8 mouse cellular contexts compared by ENCODE assay signal in the genomic region with DNA sequence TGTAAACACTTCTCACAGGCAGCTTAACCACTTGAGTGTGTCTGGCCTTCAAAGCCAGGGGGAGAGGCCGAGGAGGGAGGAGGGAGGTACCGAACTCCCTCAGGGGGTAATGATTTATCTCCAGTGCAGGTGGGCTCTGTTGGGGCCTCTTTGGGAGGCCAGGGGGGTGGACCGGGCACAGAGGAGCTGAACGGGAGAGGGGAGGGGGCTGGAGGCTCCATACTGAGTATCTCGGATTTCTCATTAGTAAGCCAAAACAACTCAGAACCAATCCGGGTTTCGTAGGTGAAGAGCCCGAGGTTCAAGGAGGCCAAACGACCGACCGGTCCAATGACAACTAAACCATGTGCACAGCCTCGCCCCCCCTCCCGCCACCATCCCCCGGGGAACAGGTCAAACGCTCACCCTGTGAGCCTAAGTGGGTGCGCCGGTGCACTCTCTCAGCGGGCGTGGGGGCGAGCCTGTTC. TPM values are rescaled to one million over a fixed set of nuclear protein-coding genes. Genes with fewer than 3 reads are reported as not detected.
DNase-seq lines count a peak whose midpoint lies in the region; ATAC-seq and TF ChIP-seq lines count a peak whose summit lies in the region.

No protein-coding gene starts in this region.

- no peak overlapping the region for H3K27ac ChIP-seq in heart, embryonic 14.5 days (replicated peaks in 1 of 2; ENCODE audit: control insufficient read depth in 1 of 2, insufficient read depth in 1 of 2, low read depth in 2 of 2, low read length in 2 of 2)
- H3K27ac ChIP-seq in ES-E14 (ENCODE audit: insufficient read depth, low read depth, low read length, poor library complexity, severe bottlenecking) = no peak overlapping the region; the same call in 1 of the 2 replicates
- H3K27ac ChIP-seq in hindbrain, embryonic 11.5 days (ENCODE audit: low read depth, low read length) = no peak overlapping the region
- H3K27ac ChIP-seq in midbrain, embryonic 11.5 days (ENCODE audit: low read depth, low read length) = no peak overlapping the region

- H3K4me2 ChIP-seq in heart, embryonic 14.5 days (ENCODE audit: low read length) = peak overlapping the region; percentile 53
- H3K4me2 ChIP-seq in hindbrain, embryonic 11.5 days (replicated peaks; ENCODE audit: low read depth, low read length) = peak overlapping the region; percentile 24
- peak overlapping the region; percentile 34 for H3K4me2 ChIP-seq in midbrain, embryonic 11.5 days

- WGBS in heart, embryonic 14.5 days = 2% methylated on average over 20 of the region's 20 CpGs
- under 1% methylated on average over 20 of the region's 20 CpGs for WGBS in hindbrain, embryonic 11.5 days
- WGBS in midbrain, embryonic 11.5 days = 1% methylated on average over 20 of the region's 20 CpGs

- in situ Hi-C loops in ES-E14 (cut with MboI; ENCODE audit: low sequenced_read_pairs in 2 of 2, unreplicated experiment in 2 of 2) = no loop called here

- H3K27me3 ChIP-seq in heart, embryonic 14.5 days (ENCODE audit: control insufficient read depth, insufficient read depth, low read length) = peaks cover 73% of the 10 kb centered on the region
- H3K27me3 ChIP-seq in hindbrain, embryonic 11.5 days (ENCODE audit: control insufficient read depth, insufficient read depth, low read length) = peaks cover 68% of the 10 kb centered on the region
- H3K27me3 ChIP-seq in midbrain, embryonic 11.5 days (ENCODE audit: control insufficient read depth, insufficient read depth, low read length) = peaks cover 51% of the 10 kb centered on the region

- no peak for DNase-seq in heart, postnatal 36 days
- no peak for DNase-seq in ES-E14 (ENCODE audit: low read depth, low spot score)
- DNase-seq in hindbrain, embryonic 11.5 days (ENCODE audit: low spot score) = peak; percentile 23
- DNase-seq in midbrain, embryonic 11.5 days (ENCODE audit: low spot score, missing footprints) = peak; percentile 84
- DNase-seq in left cerebral cortex, postnatal 36 days (ENCODE audit: low spot score in 2 of 2) = no peak
- DNase-seq in natural killer cell, adult 2 months (ENCODE audit: low spot score in 2 of 2) = no peak

- peaks cover 4 to 11% of the 10 kb centered on the region in 2 experiments; a peak in 3 of 4 replicates for H3K4me1 ChIP-seq in heart, embryonic 14.5 days (ENCODE audit: control insufficient read depth in 2 of 2, insufficient read depth in 2 of 2, low read length in 2 of 2)
- peaks cover 2 to 17% of the 10 kb centered on the region in 2 experiments; a peak in 2 of 4 replicates for H3K4me1 ChIP-seq in ES-E14 (ENCODE audit: control insufficient read depth in 2 of 2, insufficient read depth in 2 of 2, low read length in 2 of 2, poor library complexity in 1 of 2)
- peaks cover 6% of the 10 kb centered on the region for H3K4me1 ChIP-seq in hindbrain, embryonic 11.5 days (replicated peaks; ENCODE audit: control insufficient read depth, insufficient read depth, low read length)
- peaks cover 40% of the 10 kb centered on the region for H3K4me1 ChIP-seq in midbrain, embryonic 11.5 days (ENCODE audit: control insufficient read depth, insufficient read depth, low read length)

- no peak overlapping the region for H3K9ac ChIP-seq in heart, embryonic 14.5 days (ENCODE audit: low read length)
- peak overlapping the region; percentile 44; the same call in 1 of the 2 replicates for H3K9ac ChIP-seq in ES-E14 (ENCODE audit: insufficient read depth, low read depth, low read length, poor library complexity, severe bottlenecking)
- H3K9ac ChIP-seq in hindbrain, embryonic 11.5 days (ENCODE audit: low read depth, low read length) = no peak overlapping the region
- H3K9ac ChIP-seq in midbrain, embryonic 11.5 days (ENCODE audit: low read length) = peak overlapping the region; percentile 41

- H3K36me3 ChIP-seq in heart, embryonic 14.5 days (ENCODE audit: control insufficient read depth, insufficient read depth, low read length) = no peaks in the 10 kb centered on the region
- no peaks in the 10 kb centered on the region for H3K36me3 ChIP-seq in ES-E14 (ENCODE audit: control insufficient read depth, insufficient read depth, low read length, poor library complexity, severe bottlenecking)
- H3K36me3 ChIP-seq in hindbrain, embryonic 11.5 days (ENCODE audit: control insufficient read depth, insufficient read depth, low read length) = no peaks in the 10 kb centered on the region
- H3K36me3 ChIP-seq in midbrain, embryonic 11.5 days (ENCODE audit: control insufficient read depth, insufficient read depth, low read length) = no peaks in the 10 kb centered on the region

- 0 out of 4 replicates have a peak overlapping the region, but pooled peaks of 1 of the 2 experiments have one; percentile 12 for H3K4me3 ChIP-seq in heart, embryonic 14.5 days (ENCODE audit: control insufficient read depth in 1 of 2, insufficient read depth in 1 of 2, low read depth in 1 of 2, low read length in 2 of 2)
- peak overlapping the region; percentile 34 to 55 for H3K4me3 ChIP-seq in ES-E14 (ENCODE audit: insufficient read depth in 1 of 2, low read depth in 1 of 2, low read length in 2 of 2, poor library complexity in 1 of 2, severe bottlenecking in 1 of 2)
- H3K4me3 ChIP-seq in hindbrain, embryonic 11.5 days (ENCODE audit: low read depth, low read length) = no peak overlapping the region
- H3K4me3 ChIP-seq in midbrain, embryonic 11.5 days (ENCODE audit: low read depth, low read length) = peak overlapping the region; percentile 6; the same call in 1 of the 2 replicates

- no peak for ATAC-seq in heart, embryonic 14.5 days (ENCODE audit: insufficient number of reproducible peaks, insufficient read depth, low FRiP score, low read depth)
- no peak for ATAC-seq in hindbrain, embryonic 11.5 days (ENCODE audit: low FRiP score)
- peak; percentile 45 for ATAC-seq in midbrain, embryonic 11.5 days (ENCODE audit: low FRiP score)
- no peak for ATAC-seq in CD4-positive, CD25-positive, alpha-beta regulatory T cell, adult 4 months

- no peaks in the 10 kb centered on the region for H3K9me3 ChIP-seq in heart, embryonic 14.5 days (ENCODE audit: control insufficient read depth, low read length)
- no peaks in the 10 kb centered on the region for H3K9me3 ChIP-seq in ES-E14 (ENCODE audit: control insufficient read depth, insufficient read depth, low read depth, low read length)
- no peaks in the 10 kb centered on the region for H3K9me3 ChIP-seq in hindbrain, embryonic 11.5 days (ENCODE audit: control insufficient read depth, low read length)
- no peaks in the 10 kb centered on the region for H3K9me3 ChIP-seq in midbrain, embryonic 11.5 days (ENCODE audit: control insufficient read depth, low read length)

- intact Hi-C loops in heart, postnatal 36 days (cut with DNase I) = no loop called here
- intact Hi-C loops in left cerebral cortex, postnatal 36 days (cut with DNase I) = no loop called here

TF ChIP-seq in ES-E14, 5 proteins besides CTCF, POLR2A, EP300 and RAD21:
- no peak for TF ChIP-seq ZNF384 (IDR thresholded peaks at IDR 0.05; ENCODE audit: low read depth, low read length)
- no peak for TF ChIP-seq ZC3H11A (IDR thresholded peaks at IDR 0.05; ENCODE audit: borderline replicate concordance, low read depth, low read length)
- TF ChIP-seq MAFK (IDR thresholded peaks at IDR 0.05; ENCODE audit: insufficient read depth, low read depth, low read length) = no peak
- TF ChIP-seq CHD2 (IDR thresholded peaks at IDR 0.05; ENCODE audit: low read depth, low read length) = no peak
- TF ChIP-seq HCFC1 (IDR thresholded peaks at IDR 0.05; ENCODE audit: borderline replicate concordance, insufficient read depth, low read length) = no peak

RNA-seq across cellular contexts. Expression of gene Rspo1, which starts 3.6 kb away (rescaled TPM):
- 8.3 and 9.5 TPM in 2 replicates for polyA plus RNA-seq in heart, embryonic 14.5 days (2014; fragmentation: Nextera tagmentation; extraction: Ambion mirVana)
- 1 to 10 TPM; 3.1 to 6.7 TPM for total RNA-seq in heart, postnatal 36 days (2021)
- 3.3 and 4.2 TPM in 2 replicates for total RNA-seq in ES-E14 (2012; rRNA removed)
- polyA plus RNA-seq in hindbrain, embryonic 11.5 days (2014; fragmentation: Nextera tagmentation; extraction: Ambion mirVana) = 8.5 and 16.5 TPM in 2 replicates
- 9.0 and 11.9 TPM in 2 replicates for polyA plus RNA-seq in midbrain, embryonic 11.5 days (2014; fragmentation: Nextera tagmentation; extraction: Ambion mirVana)
- polyA plus RNA-seq in CD4-positive, CD25-positive, alpha-beta regulatory T cell, adult 4 months (2017; shearing (Covaris generic)) = not detected
- total RNA-seq in left cerebral cortex, postnatal 36 days (2021) = 10 to 100 TPM; 14.2 to 16.7 TPM

RNA-seq across cellular contexts. Expression of gene Gnl2, which starts 26.6 kb away (rescaled TPM):
- polyA plus RNA-seq in heart, embryonic 14.5 days (2014; fragmentation: Nextera tagmentation; extraction: Ambion mirVana) = 53.2 and 58.5 TPM in 2 replicates
- 10 to 100 TPM; 26.7 to 34.2 TPM for total RNA-seq in heart, postnatal 36 days (2021)
- total RNA-seq in ES-E14 (2012; rRNA removed) = 66.0 and 77.8 TPM in 2 replicates
- 91.2 and 103 TPM in 2 replicates for polyA plus RNA-seq in hindbrain, embryonic 11.5 days (2014; fragmentation: Nextera tagmentation; extraction: Ambion mirVana)
- polyA plus RNA-seq in midbrain, embryonic 11.5 days (2014; fragmentation: Nextera tagmentation; extraction: Ambion mirVana) = 88.7 and 101 TPM in 2 replicates
- polyA plus RNA-seq in CD4-positive, CD25-positive, alpha-beta regulatory T cell, adult 4 months (2017; shearing (Covaris generic)) = 10 to 100 TPM; 72.3 to 96.7 TPM
- total RNA-seq in left cerebral cortex, postnatal 36 days (2021) = 10 to 100 TPM; 52.6 to 70.9 TPM

RNA-seq across cellular contexts. Expression of gene Cdca8, which starts 50.7 kb away (rescaled TPM):
- polyA plus RNA-seq in heart, embryonic 14.5 days (2014; fragmentation: Nextera tagmentation; extraction: Ambion mirVana) = 95.1 and 98.7 TPM in 2 replicates
- 1 to 10 TPM; 1.5 TPM for total RNA-seq in heart, postnatal 36 days (2021)
- total RNA-seq in ES-E14 (2012; rRNA removed) = 83.5 and 96.1 TPM in 2 replicates
- polyA plus RNA-seq in hindbrain, embryonic 11.5 days (2014; fragmentation: Nextera tagmentation; extraction: Ambion mirVana) = 192 and 195 TPM in 2 replicates
- 244 and 248 TPM in 2 replicates for polyA plus RNA-seq in midbrain, embryonic 11.5 days (2014; fragmentation: Nextera tagmentation; extraction: Ambion mirVana)
- polyA plus RNA-seq in CD4-positive, CD25-positive, alpha-beta regulatory T cell, adult 4 months (2017; shearing (Covaris generic)) = 10 to 100 TPM; 12.6 to 31.4 TPM
- total RNA-seq in left cerebral cortex, postnatal 36 days (2021) = 1 to 10 TPM; 1.4 to 1.5 TPM

RNA-seq across cellular contexts. Expression of gene 9930104L06Rik, which starts 53.0 kb away (rescaled TPM):
- polyA plus RNA-seq in heart, embryonic 14.5 days (2014; fragmentation: Nextera tagmentation; extraction: Ambion mirVana) = 3.2 and 4.3 TPM in 2 replicates
- 1 to 10 TPM; 6.6 to 9.1 TPM for total RNA-seq in heart, postnatal 36 days (2021)
- 23.8 and 32.6 TPM in 2 replicates for total RNA-seq in ES-E14 (2012; rRNA removed)
- polyA plus RNA-seq in hindbrain, embryonic 11.5 days (2014; fragmentation: Nextera tagmentation; extraction: Ambion mirVana) = 4.2 and 5.5 TPM in 2 replicates
- 3.8 and 4.3 TPM in 2 replicates for polyA plus RNA-seq in midbrain, embryonic 11.5 days (2014; fragmentation: Nextera tagmentation; extraction: Ambion mirVana)
- polyA plus RNA-seq in CD4-positive, CD25-positive, alpha-beta regulatory T cell, adult 4 months (2017; shearing (Covaris generic)) = 10 to 100 TPM; 13.0 to 24.8 TPM
- total RNA-seq in left cerebral cortex, postnatal 36 days (2021) = 10 to 100 TPM; 17.6 to 20.8 TPM

Comparison
In these comparisons a context has a peak if more than half of its experiments do, and no peak if none do; other contexts are left out.
1. H3K9ac ChIP-seq: peak in ES-E14 (single experiment) and midbrain, embryonic 11.5 days (single experiment); none in heart, embryonic 14.5 days (single experiment) and hindbrain, embryonic 11.5 days (single experiment).
2. DNase-seq: peak in hindbrain, embryonic 11.5 days (single experiment) and midbrain, embryonic 11.5 days (single experiment); none in heart, postnatal 36 days (0 of 2), ES-E14 (single experiment), left cerebral cortex, postnatal 36 days (0 of 2) and natural killer cell, adult 2 months (0 of 2).
3. Peak in every context shown above with its lines, with median percentiles within 50 percentile points of each other: H3K4me2 ChIP-seq.